Mouse (Mus musculus): Measurements from ENCODE around the gene Dusp19.
A peak's percentile ranks its signal among the peaks of the same experiment; 100 is the strongest.

Dusp19 gene

DNA sequence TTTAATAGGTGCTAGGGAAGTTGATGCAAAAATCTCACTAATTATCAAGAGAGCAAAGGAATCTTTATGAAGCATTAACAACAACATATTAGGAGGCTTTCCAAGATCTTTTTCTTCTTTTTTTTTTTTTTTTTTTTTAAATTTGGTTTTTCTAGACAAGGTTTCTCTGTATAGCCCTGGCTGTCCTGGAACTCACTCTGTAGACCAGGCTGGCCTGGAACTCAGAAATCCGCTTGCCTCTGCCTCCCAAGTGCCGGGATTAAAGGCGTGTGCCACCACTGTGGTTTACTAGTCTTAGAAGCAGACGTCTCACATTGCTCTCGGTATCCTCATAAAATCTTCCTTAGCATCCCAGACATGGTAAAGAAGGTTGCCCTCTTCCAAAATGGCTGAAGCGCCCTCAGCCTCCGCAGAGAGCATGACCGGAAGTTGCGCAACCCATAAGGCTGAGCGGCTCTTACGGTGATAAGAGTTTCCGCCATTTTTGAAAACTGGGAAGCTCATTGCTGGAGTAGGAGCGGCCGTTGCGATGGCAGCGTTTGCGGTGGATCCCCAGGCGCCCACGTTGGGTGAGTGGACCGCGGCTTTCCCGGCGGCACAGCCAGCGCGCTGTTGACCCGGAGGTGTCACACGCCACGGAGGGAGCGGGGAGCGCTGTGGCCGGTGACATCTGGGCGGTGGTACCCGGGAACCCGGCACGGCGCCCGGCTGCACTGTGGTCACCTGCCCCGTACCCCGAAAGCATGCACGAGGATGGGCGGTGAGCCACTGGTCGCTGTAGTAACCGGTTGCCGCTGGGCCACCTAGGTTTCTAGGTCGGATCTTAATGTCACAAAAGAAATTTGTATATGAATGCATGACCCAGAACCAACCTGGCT, 21.8 kb downstream of the Dusp19 start:
- peak; percentile 93 for DNase-seq (ENCODE audit: low read depth, low spot score)

DNA sequence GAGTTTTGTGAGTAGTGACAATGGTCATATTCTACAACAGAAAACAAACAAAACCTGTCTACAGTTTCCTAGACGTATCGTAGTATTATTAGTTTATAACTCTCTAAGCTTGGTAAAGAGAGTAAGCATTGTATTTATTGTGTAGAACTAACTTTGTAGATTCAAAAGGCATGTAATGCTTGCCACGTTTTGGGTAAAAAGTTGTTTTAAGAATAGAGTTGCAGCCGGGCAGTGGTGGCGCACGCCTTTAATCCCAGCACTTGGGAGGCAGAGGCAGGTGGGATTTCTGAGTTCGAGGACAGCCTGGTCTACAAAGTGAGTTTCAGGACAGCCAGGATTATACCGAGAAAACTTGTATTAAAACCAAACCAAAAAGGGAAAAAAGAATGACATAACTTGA, 22.6 kb downstream of the Dusp19 start:
- DNase-seq (ENCODE audit: low read depth, low spot score): no peak

DNA sequence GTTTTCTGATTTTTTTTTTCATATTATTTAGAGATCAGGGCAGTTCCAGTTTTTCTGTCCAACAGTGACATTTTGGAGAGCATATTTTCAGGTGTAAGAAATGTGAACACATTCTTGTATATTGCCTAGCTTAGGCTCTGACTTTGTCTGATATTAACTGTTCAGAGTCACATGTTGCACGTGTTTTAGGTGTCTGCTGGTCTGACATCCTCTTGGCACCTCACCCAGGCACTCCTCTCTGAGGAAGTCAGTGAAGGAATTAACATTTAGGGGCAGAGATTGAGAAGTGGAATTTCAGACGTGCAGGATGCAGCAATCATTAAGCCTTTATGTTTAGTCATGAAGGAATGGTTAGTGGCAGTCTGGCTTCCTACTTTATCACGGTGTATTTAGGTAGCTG, 23.0 kb downstream of the Dusp19 start:
- DNase-seq (ENCODE audit: low read depth, low spot score): no peak

DNA sequence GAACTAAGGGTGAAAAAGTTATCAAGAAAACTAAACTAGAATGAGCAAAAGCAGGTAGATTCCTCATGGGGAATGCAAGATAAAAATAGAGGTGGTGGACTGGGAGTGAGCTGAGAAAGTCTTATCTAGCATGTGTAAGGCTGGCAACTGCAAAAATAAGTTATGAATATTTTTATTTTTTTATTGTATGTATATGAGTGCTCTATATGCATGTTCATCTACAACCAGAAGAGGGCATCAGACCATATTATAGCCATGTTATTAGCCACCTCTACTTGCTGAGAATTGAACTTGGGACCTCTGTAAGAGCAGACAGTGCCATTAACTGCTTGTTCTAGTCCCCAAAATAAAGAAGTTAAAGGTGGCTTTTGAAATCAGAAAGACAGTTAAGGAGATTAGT, 44.6 kb downstream of the Dusp19 start:
- no peak for DNase-seq (ENCODE audit: low read depth, low spot score)

DNA sequence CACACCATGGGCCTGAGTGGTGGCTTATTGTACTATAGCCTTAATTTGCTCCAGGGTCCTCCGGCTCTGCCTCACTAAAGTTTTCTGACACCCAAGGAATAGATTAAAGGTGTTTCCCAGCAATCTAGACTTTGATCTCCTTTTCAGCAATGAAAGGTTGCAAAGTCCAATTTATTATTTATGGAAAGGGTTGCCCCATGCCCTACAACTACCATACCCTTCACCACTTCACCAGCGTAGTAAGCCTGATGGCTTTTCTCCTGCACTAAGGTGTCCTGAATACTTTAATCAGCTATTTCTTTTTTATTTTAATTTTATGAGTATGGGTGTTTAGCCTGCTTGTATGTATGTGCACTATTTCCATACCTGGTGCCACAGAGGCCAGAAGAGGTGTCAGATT, 45.8 kb downstream of the Dusp19 start:
- DNase-seq (ENCODE audit: low read depth, low spot score): no peak

DNA sequence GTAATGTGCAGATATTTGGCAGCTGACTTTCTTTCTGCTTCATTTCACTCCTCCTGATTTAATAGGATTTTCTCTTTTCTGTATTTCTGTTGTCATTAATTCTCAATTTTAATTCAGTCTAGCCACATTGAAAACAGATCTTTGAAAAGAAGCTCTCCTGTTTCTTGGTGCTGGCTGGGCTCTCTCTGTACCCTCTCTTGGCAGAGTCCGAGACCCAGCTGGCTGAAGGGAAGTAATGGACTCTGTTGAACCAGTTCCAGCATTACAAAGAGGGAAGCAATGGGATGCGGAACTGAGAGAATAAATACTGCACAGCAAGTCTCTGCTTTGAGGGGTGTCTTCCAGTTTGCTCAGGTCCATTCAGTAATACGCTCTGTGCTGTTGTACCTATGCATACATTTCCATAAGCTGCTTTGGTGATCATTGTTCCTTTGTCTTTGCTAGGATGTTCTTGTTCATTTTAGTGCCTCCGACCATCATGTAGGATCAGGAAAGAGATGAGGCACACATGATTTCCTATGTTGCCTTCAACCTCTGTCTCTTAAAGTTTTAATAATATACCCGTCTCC, 50.6 kb downstream of the Dusp19 start:
- no peak for DNase-seq (ENCODE audit: low read depth, low spot score)

DNA sequence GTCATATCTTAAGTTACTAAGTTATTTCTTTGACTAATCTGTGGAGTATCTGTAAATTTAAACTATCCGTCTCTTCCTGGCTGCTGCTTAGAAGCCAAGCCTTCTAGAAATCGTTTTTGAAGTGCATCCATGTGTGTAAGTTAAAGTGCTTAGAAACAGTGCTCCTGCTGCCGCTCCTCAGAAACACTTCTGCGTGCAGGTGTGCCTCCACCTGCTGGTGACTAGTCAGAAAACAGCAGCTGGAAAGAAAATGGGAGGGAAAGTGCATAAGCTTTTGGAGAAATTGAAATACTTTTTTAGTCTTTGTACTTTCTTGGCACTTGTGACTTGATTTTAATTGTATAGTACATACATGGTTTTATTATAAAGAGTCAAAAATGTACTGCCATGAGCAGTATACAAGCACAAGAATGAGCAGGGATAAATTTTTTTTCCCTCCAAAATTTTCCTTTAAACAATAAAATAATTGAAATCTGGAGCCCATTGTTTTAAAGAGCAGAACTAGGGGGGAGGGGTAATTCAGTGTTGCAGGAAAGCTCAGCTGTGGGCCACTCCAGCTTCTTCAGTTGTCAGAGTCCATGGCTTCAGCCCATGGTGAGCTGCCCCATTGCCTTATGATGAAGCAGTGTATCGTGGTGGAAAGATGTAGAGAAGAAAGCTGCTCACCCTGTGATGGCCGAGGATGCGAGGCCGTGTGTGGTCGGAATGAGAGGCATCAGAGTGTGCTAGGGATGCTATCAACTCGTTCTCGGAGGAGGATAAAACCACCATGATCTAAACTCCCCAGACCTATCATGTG, 53.2 kb downstream of the Dusp19 start:
- peak; percentile 16 for DNase-seq (ENCODE audit: low read depth, low spot score)

DNA sequence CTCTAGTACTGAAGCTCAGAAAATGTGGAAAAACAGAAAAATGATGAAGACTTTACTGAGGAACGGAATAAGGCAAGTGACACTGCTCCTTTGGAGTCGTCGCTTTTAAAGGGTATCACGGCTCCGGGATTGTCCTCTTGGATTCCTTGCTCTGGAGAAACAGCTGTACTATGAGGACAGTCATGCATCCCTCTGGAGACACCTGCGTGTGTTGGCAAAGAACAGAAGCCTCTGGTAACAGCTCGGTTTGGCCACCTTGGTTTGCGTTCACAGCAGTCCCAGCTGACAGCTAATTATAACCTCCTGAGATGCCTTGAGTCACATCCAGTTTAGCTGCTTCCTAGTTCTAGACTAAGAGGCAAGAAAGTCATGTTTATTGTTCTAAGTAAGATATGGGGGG, 62.0 kb downstream of the Dusp19 start:
- no peak for DNase-seq (ENCODE audit: low read depth, low spot score)

Measured in forelimb bud, embryonic 11.5 days (tissue).